Mouse (Mus musculus) embryonic facial prominence, embryonic 13.5 days (tissue): ENCODE measurements around the gene Cd164l2. TPM values are rescaled to one million over a fixed set of nuclear protein-coding genes. Genes with fewer than 3 reads are reported as not detected.
A peak's percentile ranks its signal among the peaks of the same experiment; 100 is the strongest.

Experiments used
- microRNA-seq: library from miRNA; unstranded; fragments of <30 nt; microRNA quantifications from one replicate; pipeline ENCODE4, GENCODE M21; 2016
- polyA plus RNA-seq: library from polyadenylated mRNA; unstranded; fragments of >200 nt; fragmentation: Nextera tagmentation; extraction: Ambion mirVana; gene quantifications from 2 replicates; pipeline ENCODE4 v1.2.1, GENCODE M21; 2015

Gene Cd164l2
- polyA plus RNA-seq, 1 experiment from 2014 or later, result 4.0 TPM

Small RNA genes lying within 50 kb of the gene (microRNA-seq; reads per million reads assigned to microRNA genes)
- gene Mir7017, result 1.8 reads per million, percentile 3 among the genes with 10 or more reads in this experiment

Other genes starting within 250 kb of the Cd164l2 start
- gene Fgr, start 238.0 kb upstream of the Cd164l2 start, polyA plus RNA-seq, result 0.10 and 0.28 TPM in 2 replicates
- 12.8 and 14.3 TPM in 2 replicates for gene Ahdc1, start 200.9 kb upstream of the Cd164l2 start, polyA plus RNA-seq
- 118 and 142 TPM in 2 replicates for gene Wasf2, start 81.6 kb upstream of the Cd164l2 start, polyA plus RNA-seq
- 0.15 and 0.37 TPM in 2 replicates for gene Gpr3, start 405 bp downstream of the Cd164l2 start, polyA plus RNA-seq
- 4.3 and 4.8 TPM in 2 replicates for gene Map3k6, start 28.7 kb downstream of the Cd164l2 start, polyA plus RNA-seq
- 6.6 and 8.2 TPM in 2 replicates for gene Sytl1, start 51.0 kb downstream of the Cd164l2 start, polyA plus RNA-seq
- gene Tmem222, start 65.7 kb downstream of the Cd164l2 start, polyA plus RNA-seq, result 84.4 and 89.9 TPM in 2 replicates
- 13.9 and 14.3 TPM in 2 replicates for gene Wdtc1, start 141.3 kb downstream of the Cd164l2 start, polyA plus RNA-seq
- 8.6 and 9.4 TPM in 2 replicates for gene Slc9a1, start 157.6 kb downstream of the Cd164l2 start, polyA plus RNA-seq